Mouse (Mus musculus) midbrain, embryonic 16.5 days (tissue): ENCODE measurements around the gene Pam16. TPM values are rescaled to one million over a fixed set of nuclear protein-coding genes. Genes with fewer than 3 reads are reported as not detected.

Source experiments
- polyA plus RNA-seq: library from polyadenylated mRNA; unstranded; fragments of >200 nt; fragmentation: Nextera tagmentation; extraction: Ambion mirVana; gene quantifications from 2 replicates; pipeline ENCODE4 v1.2.1, GENCODE M21; 2015

Gene Pam16
- polyA plus RNA-seq, 1 experiment from 2014 or later: 153 TPM

Other genes with a start within 250 kb of the Pam16 start
- gene Adcy9, start 204.5 kb downstream of the Pam16 start, polyA plus RNA-seq: 4.0 and 4.3 TPM in 2 replicates
- 23.0 and 27.4 TPM in 2 replicates for gene Srl, start 83.2 kb downstream of the Pam16 start, polyA plus RNA-seq
- 8.0 and 9.1 TPM in 2 replicates for gene Tfap4, start 65.1 kb downstream of the Pam16 start, polyA plus RNA-seq
- gene Glis2, start 30.3 kb downstream of the Pam16 start, polyA plus RNA-seq: 13.0 and 14.0 TPM in 2 replicates
- 4.2 and 4.3 TPM in 2 replicates for gene Vasn, start 15.0 kb upstream of the Pam16 start, polyA plus RNA-seq
- 69.2 and 70.2 TPM in 2 replicates for gene Dnaja3, start 15.0 kb upstream of the Pam16 start, polyA plus RNA-seq
- gene Coro7, start 54.8 kb upstream of the Pam16 start, polyA plus RNA-seq: 32.6 and 36.4 TPM in 2 replicates
- gene Nmral1, start 94.4 kb upstream of the Pam16 start, polyA plus RNA-seq: 65.9 and 76.5 TPM in 2 replicates
- gene Hmox2, start 101.4 kb upstream of the Pam16 start, polyA plus RNA-seq: 92.7 and 102 TPM in 2 replicates
- 117 and 127 TPM in 2 replicates for gene Cdip1, start 165.3 kb upstream of the Pam16 start, polyA plus RNA-seq
- 0.26 and 0.36 TPM in 2 replicates for gene 4930562C15Rik, start 210.4 kb upstream of the Pam16 start, polyA plus RNA-seq